Comparison of ENCODE assay signal across 30 mouse cellular contexts in the genomic region with DNA sequence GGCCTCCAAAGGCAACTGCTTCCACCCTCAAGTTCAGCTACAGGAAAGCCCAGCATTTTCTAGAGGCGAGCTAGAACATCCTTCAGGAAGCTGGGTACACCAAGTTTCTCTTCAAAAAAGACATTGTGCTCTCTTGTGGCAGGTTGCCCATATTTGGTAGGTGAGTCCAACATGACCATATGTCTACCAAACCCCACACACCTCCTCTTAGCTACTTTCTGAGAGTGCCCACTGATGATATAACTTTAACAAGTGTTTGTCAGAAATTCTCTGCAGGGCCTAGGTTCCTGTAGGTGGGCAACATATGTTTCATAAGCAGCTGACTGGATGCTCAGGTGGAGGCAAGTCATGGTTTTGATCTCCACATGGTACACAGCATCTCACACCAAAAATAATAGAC. TPM values are rescaled to one million over a fixed set of nuclear protein-coding genes. Genes with fewer than 3 reads are reported as not detected.
A peak's percentile ranks its signal among the peaks of the same experiment; 100 is the strongest.
DNase-seq lines count a peak whose midpoint lies in the region; ATAC-seq lines count a peak whose summit lies in the region.
"Had no signal": no experiment of that assay in that cellular context is flagged by ENCODE, and none has a peak within 500 bp of the region (broad histone marks: within the 10 kb centered on the region; RNA-seq: fewer than 3 reads in every experiment).

No protein-coding gene starts in this region.

- no peaks in the 10 kb centered on the region for H3K4me1 ChIP-seq in kidney, embryonic 16.5 days (ENCODE audit: insufficient read depth, low read length)
- H3K4me1 ChIP-seq: heart, embryonic 13.5 days; liver, embryonic 15.5 days; lung, embryonic 15.5 days; megakaryocyte, embryonic 14.5 days had no signal

- H3K4me3 ChIP-seq in kidney, embryonic 16.5 days (ENCODE audit: low read length): no peak overlapping the region
- H3K4me3 ChIP-seq: embryonic facial prominence, embryonic 12.5 days; forebrain, embryonic 12.5 days; heart, adult 2 months; heart, embryonic 13.5 days; hindbrain, embryonic 12.5 days; limb, embryonic 10.5 days; liver, embryonic 15.5 days; lung, embryonic 15.5 days; megakaryocyte, embryonic 14.5 days; midbrain, embryonic 13.5 days had no signal

- no peaks in the 10 kb centered on the region for H3K27me3 ChIP-seq in kidney, embryonic 16.5 days (ENCODE audit: insufficient read depth, low read length)
- H3K27me3 ChIP-seq: embryonic facial prominence, embryonic 12.5 days; forebrain, embryonic 12.5 days; heart, embryonic 13.5 days; hindbrain, embryonic 12.5 days; liver, embryonic 15.5 days; lung, embryonic 15.5 days; megakaryocyte, embryonic 14.5 days; midbrain, embryonic 13.5 days had no signal

- DNase-seq in cerebellum, adult 11 months: peak; percentile 12
- DNase-seq in cerebellum, postnatal 4 days (ENCODE audit: low spot score in 2 of 2): no peak
- DNase-seq in layer of hippocampus, adult 9-11 months: peak; percentile 55
- no peak for DNase-seq in layer of hippocampus, postnatal 14 days (ENCODE audit: low spot score in 2 of 2)
- DNase-seq in right cerebral cortex, postnatal 25 days: peak; percentile 49
- DNase-seq in right cerebral cortex, postnatal 10 days (ENCODE audit: low spot score in 2 of 2): no peak
- no peak for DNase-seq in thymus, postnatal 25 days
- DNase-seq: adrenal gland, postnatal 10 days; gastrocnemius, postnatal 36 days; heart, adult 2 months; heart, postnatal 14 days; kidney, postnatal 36 days; liver; lung, postnatal 36 days had no signal

- no peak overlapping the region for H3K4me2 ChIP-seq in kidney, embryonic 16.5 days (replicated peaks; ENCODE audit: low read depth, low read length)
- H3K4me2 ChIP-seq: embryonic facial prominence, embryonic 12.5 days; forebrain, embryonic 12.5 days; heart, embryonic 13.5 days; hindbrain, embryonic 12.5 days; liver, embryonic 15.5 days; lung, embryonic 15.5 days; midbrain, embryonic 13.5 days had no signal

- peaks cover 4% of the 10 kb centered on the region; the same call in 1 of the 2 replicates for H3K36me3 ChIP-seq in kidney, embryonic 16.5 days (ENCODE audit: insufficient read depth, low read length)

- H3K27ac ChIP-seq in kidney, embryonic 16.5 days (ENCODE audit: low read length): no peak overlapping the region
- H3K27ac ChIP-seq: embryonic facial prominence, embryonic 12.5 days; forebrain, embryonic 12.5 days; heart, adult 2 months; heart, embryonic 13.5 days; hindbrain, embryonic 12.5 days; limb, embryonic 10.5 days; liver, embryonic 15.5 days; lung, embryonic 15.5 days; midbrain, embryonic 13.5 days had no signal

- ATAC-seq in kidney, embryonic 16.5 days (ENCODE audit: low FRiP score, low TSS enrichment): no peak
- ATAC-seq: intestine, postnatal 0 days; midbrain, embryonic 13.5 days had no signal

- no peaks in the 10 kb centered on the region for H3K9me3 ChIP-seq in kidney, embryonic 16.5 days (ENCODE audit: low read length)
- H3K9me3 ChIP-seq: embryonic facial prominence, embryonic 12.5 days; forebrain, embryonic 12.5 days; heart, embryonic 13.5 days; hindbrain, embryonic 12.5 days; limb, embryonic 10.5 days; liver, embryonic 15.5 days; lung, embryonic 15.5 days; megakaryocyte, embryonic 14.5 days; midbrain, embryonic 13.5 days had no signal

- no peak overlapping the region for H3K9ac ChIP-seq in kidney, embryonic 16.5 days (replicated peaks; ENCODE audit: low read length)
- H3K9ac ChIP-seq: embryonic facial prominence, embryonic 12.5 days; forebrain, embryonic 12.5 days; heart, embryonic 13.5 days; hindbrain, embryonic 12.5 days; liver, embryonic 15.5 days; lung, embryonic 15.5 days; midbrain, embryonic 13.5 days had no signal

- WGBS in kidney, embryonic 16.5 days: 92% methylated on average over 1 of the region's 1 CpGs

RNA-seq across cellular contexts. Expression of a gene that starts 45.9 kb away (rescaled TPM):
- 1 to 10 TPM; 5.1 to 8.4 TPM for total RNA-seq in layer of hippocampus, postnatal 14 days (2021)
- polyA plus RNA-seq in kidney, embryonic 16.5 days (2015; fragmentation: Nextera tagmentation; extraction: Ambion mirVana): 0.56 TPM in 1 of 2 replicates, not detected in the other
- total RNA-seq: monocyte, adult 5-6 weeks; neutrophil, adult 5-6 weeks had no signal
- polyA plus RNA-seq: cortical plate, adult 2 months; embryonic facial prominence, embryonic 12.5 days; heart, adult 2 months; kidney, embryonic 14.5 days; small intestine, adult 2 months had no signal

RNA-seq across cellular contexts. Expression of a gene that starts 45.9 kb away (rescaled TPM):
- 10 to 100 TPM; 26.6 to 27.6 TPM for total RNA-seq in layer of hippocampus, postnatal 14 days (2021)
- polyA plus RNA-seq in kidney, embryonic 16.5 days (2015; fragmentation: Nextera tagmentation; extraction: Ambion mirVana): 52.5 and 57.0 TPM in 2 replicates

Comparison
In these comparisons a context has a peak if more than half of its experiments do, and no peak if none do; other contexts are left out.
1. DNase-seq: peak in cerebellum, adult 11 months (single experiment), layer of hippocampus, adult 9-11 months (single experiment) and right cerebral cortex, postnatal 25 days (single experiment); none in cerebellum, postnatal 4 days (0 of 2), layer of hippocampus, postnatal 14 days (0 of 2), right cerebral cortex, postnatal 10 days (0 of 2) and thymus, postnatal 25 days (single experiment).